Mouse (Mus musculus) right cerebral cortex, postnatal 25 days (tissue): ENCODE measurements around the gene Chat.

Source experiments
- DNase-seq: peaks from one replicate; pipeline ENCODE4 v3.0.0; 2022

The Chat gene

DNA sequence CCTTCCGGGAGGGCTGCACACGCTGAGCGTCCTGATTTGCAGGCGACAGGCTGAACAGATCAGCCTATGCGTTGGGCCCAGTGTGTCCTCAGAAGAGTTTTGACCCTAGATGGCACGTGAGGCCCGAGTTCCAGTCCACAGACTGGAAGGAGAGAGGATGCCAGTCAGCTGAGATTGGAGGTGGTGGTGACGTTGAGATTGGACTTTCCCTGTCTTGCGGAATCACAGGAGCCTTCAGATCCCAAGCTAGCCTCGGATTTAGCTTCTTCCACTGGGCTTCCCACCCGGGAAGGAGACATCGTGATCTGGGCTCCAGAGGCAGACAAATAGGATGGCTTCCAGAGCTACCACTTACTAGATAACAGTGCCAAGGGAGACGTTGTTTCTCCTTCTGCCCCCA is at the start of gene Chat:
Gene Chat, minus strand, starts transcription at position 101 of the 400 bp plus-strand sequence.
- DNase-seq: no peak

DNA sequence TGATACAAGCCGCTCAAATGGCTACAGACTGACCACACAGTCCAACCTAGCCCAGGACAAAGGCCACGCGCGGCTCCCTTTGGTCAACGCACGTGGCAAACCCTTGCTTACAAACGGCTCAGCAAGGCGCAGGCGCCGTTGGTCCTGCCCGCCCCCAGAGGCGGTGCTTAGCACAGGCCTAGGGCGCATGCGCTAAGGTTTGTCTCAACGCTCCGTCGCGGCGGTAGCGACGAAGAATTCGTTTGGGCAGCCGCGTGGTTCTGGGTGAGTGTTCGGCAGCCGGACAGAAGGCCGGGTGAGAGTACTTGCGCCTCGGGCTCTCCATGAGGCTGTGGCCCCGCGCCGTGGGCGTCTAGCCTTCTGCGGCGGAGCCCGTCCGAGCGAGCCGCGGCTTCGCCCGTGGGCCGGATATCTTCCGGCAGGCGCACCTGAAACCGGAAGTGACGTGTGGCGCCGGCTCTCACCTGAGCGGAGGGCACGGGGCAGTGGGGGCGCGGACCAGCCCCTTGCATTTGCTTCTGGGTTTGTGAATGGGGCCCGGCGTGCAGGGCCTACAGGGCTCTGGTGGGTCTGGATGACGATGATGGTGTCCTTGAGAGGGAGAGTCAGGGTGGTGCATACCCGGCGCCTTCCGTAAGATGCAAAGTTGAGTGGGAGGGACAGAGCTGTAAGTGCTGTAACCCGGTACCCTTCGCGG is 47.7 kb upstream of the Chat start, which contains the start of gene Ercc6:
Gene Ercc6, plus strand, starts transcription at position 186 of the 697 bp plus-strand sequence.
- DNase-seq: peak; percentile 92

DNA sequence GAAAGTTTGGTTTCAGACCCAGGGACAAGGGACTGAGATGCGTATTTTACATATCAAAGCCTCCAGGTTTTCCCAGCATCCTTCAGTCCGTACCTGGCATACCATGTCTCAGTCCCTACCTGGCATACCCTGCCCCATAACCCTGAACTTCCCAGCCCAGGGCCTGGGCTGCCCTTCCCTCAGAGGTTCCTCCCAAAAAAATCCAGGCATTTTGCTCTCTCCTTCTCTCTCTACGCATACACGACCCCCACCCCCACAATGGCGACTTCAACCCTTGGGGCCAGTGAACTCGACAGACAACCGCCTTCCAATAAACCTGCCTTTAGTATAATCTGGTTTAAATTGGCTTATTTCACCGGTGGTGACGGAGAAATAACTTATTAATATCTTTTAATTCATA is 47.1 kb upstream of the Chat start:
- DNase-seq: no peak

DNA sequence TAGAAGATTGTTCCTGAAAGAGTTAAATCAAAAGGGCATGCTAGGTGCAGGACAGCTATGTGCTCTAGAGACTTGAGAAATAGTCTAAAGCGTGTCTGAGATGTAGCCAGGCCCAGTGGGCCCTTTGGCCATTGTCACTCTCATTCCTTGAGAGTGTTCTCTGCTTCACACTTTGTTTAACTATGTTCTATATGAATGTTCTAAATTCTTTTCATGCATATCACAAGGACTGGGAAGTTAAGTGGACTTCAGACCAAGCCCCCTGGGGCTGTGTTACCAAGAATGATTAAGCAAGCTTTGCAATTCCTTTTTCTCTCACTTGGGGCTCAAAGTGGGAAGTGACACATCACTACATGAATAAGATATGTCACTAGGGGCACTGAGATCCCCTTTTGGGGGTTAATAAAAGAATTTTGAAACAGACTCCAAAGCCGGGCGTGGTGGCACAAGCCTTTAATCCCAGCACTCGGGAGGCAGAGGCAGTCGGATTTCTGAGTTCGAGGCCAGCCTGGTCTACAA is 43.7 kb upstream of the Chat start:
- no peak for DNase-seq

DNA sequence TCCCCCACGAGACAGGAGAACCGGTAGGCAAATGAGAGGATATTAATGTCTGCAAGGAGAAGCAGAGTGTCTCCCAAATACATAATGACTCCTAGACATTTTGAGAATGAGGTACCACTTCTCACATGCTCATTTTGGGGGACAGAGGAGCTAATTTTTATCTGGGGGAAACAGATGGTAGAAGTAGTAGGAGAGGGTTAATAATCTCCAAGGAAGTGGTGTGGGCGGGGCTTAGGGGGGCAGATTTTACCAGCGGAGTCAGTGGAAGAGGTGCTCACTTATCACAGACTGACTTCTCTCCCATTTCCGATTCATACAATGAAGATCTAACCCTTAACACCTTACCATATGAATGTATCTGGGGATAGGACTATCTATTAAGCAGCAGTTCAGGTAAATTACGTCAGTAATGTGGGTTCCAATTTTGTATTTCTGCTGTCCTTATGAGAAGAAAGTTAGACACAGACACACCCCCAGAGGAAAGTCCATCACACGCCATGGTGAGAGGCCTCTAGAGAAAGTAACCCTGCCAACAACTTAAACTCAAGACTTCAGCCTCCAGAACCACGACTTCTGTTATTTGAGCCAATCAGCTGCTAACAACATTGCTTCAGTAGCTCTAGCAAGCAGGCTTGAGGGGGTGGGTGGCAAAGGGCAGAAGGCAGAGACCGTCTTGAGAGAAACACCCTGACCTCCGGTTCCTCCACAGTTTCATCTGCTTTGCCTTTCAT is 42.5 kb upstream of the Chat start:
- DNase-seq: no peak

DNA sequence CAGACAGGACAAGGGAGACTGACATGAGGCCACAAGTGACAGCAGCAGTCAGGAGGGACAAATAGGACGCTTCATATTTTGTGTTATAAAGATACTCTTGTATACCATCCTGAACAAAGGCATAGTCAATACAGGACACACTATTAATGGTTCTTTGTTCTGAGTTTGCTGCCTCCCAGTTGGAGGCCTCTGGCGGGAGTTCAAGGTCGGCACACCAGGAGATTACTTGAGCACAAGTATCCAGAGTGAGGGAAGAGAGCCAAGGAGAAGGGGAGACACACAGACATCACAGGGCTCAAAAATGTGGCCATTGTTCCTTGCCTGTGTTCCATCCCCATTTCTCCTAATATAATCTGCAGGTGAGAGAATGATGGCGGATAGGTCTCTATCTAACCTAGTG is 41.4 kb upstream of the Chat start:
- DNase-seq: no peak

DNA sequence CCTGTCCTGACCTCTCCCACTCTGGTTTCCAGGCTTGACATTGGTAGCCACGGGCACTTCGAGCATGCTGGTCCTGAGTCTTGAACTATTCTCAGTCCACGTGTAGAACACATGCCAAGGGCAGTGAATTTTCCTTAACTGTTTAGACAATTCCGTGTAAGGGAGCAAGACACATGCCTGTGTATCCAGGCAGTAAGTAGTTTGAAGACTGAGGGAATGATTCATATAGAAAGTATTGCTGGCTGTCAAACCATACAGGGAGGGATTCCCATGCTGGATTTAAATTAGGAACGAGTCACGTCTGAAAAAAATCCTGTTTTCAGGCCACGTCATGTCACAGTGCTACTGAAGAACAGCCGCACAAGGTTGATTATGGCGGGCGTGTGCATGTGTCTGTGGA is 40.5 kb upstream of the Chat start:
- no peak for DNase-seq

DNA sequence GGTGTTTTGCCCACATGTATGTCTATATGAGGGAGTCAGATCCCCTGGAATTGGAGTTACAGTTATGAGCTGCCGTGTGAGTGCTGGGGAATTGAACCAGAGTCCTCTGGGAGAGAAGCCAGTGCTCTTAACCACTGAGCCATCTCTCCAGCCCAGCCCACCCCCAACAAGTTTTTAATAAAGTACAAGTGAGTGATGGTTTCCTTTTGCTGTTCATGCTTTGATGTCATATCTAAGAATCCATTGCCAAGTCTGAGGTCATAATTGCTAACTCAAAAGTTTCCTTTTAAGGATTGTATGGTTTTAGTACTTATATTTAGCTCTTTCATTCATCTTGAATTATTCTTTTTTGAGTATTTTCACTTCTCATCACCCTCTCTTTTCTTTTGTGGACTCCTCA is 38.1 kb upstream of the Chat start:
- no peak for DNase-seq

DNA sequence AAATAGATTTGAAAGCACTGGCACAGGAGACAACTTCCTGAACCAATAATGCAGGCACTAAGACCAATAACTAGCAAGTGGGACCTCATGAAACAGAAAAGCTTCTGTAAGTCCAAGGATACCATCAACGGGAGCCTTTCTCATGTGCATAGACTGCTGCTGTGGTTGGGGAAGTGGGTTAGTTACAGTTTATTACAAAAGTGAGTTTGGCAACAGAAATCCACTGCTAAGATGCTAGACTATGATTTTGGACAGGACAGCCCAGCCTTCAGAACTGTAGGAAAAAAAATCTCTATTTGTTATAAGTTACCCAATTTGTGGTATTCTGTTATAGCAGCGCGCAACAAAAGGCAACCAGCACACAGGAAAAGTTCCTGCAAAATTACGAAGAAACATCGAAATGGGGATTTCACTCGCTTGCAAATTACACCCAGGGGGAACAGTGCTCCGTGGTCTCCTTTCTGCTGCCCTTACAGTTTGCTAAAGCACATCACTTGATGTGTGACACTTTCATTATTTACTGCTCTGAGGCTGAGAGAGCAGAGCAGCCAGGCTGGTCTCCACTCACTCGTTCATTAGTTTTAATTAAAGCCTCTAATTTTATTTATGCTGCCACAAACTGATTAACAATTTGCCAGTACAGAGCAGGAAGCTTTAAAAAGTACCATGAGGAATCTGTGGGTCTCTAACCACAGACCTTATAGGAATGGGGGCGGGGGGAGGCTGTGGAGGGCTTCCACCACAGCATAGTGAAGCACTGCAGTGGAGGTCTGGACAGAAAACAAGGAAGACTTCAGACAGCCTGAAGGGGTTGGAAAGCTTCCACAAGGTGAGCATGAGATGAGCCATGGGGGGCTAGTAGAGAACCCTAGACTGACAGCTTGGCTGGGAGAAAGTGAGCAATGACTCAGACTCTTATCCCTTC is 37.2 kb upstream of the Chat start:
- no peak for DNase-seq

DNA sequence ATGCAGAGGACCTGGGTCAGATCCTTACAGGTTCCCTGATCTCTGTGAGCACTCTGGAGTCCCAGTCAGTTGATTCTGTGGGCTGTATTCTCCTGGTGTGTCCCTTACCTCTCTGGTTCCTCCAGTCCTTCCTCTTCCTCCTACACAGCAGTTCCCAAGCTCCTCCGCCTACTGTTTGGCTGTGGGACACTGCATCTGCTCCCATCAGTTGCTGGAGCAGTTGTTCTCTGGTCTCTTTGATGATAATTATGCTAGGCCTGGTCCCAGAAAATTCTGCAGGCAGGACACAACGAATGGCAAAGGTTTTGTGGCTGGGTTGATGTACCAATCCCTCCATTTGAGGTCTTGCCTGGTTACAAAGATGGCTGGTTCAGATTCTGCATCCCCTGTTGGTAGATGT is 35.5 kb upstream of the Chat start:
- DNase-seq: no peak

DNA sequence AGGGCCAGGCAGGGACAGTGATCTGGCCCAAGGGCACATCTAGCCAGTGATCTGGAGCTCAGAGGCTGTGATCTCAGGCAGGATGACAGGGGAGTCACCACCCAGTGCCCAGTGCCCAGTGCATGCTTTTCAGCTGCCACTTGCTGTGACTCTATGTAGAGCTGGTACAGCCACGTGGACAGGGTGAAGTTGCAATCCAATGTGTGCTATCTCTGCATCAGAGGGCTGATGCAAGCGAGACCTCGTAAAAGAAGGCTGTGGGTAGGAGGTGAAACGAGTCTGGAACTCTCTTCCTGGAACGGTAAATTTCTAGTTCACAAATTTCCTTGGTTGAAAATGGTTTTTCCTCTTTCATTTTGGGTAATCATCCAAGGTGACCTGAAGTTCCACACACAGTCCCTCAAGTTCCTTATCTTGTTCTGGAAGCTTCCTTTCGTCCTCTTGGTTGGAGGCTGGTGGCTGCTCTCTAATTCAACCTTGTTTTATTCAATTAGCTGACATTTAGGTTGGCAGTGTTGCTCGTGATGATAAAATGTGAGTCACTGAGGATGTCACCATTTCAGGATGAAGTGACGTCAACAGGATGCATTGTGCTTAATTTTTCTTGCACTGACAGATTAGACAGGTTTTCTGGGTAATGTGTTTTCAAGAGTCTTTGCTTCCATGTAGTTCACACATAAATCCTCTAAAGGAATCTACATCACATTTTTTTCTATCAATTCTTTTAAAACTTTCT is 30.5 kb upstream of the Chat start:
- no peak for DNase-seq

DNA sequence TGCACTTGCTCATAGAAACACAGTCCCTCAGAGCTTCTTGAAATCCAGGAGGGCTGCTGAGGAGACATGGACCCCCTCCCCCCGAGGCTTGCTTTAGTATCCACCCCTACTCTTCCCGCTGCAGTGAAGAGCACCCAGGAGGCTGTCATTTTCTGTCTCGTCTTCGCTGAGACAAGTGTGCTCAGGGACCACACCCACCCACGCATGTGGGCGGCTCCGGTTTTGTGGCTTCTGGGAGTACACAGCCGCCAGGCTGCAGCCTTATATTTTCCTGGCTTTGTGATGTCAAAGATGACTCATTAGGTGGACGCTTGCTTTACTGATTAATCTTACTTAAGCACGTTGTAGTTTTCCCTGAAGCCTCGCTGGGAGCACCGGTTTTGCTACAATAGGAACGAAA is 26.7 kb upstream of the Chat start:
- DNase-seq: no peak

DNA sequence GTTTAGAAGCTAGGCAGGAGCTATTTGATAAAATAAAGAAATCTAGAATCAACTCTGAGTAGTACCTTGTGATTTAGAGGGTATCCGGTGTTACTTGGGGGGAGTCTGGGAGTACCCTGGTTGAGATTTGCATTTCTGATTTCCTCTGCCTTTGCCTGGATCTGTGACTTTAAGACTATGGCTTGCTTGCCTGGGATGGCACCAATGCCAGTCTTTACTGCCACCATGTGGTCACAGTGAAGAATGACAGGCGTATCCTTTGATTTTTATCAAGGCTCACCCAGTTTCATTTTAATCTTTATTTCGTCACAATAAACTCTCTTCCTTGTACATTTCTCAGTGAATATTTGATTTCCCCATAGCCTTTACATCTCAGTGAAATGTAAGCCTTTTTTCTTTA is 16.3 kb upstream of the Chat start:
- no peak for DNase-seq

DNA sequence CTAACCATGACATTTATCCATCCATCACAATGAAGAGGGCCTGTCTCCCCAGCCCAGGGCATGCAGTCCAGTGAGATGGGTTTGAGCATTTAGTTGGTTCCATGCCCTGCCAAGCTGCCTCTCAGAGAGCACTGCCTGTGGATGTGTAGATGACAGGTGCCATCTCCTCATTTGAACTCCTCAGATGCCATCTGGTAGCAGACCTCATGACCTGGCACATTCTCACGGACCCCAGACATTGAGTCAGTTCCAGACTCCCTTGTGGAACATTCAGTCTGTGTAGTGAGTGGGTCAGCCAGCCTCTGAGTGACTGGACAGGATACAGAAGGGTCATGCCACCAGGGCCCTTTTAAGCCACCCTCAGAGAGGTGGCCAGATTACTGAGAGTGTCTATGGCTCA is 11.8 kb upstream of the Chat start:
- DNase-seq: no peak

DNA sequence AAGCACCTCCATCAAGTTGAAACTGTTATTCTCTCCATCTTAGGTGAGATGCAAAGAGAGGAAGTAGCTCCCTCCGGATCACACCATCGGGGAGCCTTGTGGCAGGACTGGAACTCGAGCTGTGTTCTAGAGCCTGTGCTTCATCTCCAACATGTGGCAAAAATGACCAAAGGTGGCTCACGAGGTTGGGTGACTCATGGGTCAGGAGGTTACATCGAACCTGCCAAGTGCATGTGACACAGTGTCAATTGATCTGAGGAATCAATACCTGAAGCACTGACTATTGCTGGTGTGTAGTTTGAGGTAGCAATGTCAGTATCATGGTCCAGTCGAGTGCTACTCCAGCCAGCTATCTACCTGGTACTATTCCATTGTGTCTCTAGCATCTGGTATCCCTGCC is 10.8 kb upstream of the Chat start:
- no peak for DNase-seq

DNA sequence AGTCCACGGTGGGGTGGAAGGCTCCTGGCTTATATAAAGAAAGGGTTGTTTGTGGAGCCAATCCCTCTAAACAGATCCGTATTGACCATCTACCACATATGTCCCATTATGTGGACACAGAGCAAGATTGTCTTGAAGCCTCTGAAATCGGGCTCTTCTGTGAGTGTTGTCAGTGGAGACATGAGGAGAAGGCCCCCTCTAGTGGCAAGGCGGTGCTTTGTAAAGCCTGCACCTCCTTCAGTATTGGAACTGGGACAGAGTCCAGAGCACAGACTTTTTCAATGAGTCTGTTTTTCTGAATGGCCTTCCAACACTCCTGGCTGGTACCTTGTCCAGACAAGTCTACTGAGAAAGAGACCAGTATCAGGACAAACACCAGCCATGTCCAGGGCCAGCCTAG is 7.2 kb upstream of the Chat start:
- DNase-seq: peak; percentile 43

DNA sequence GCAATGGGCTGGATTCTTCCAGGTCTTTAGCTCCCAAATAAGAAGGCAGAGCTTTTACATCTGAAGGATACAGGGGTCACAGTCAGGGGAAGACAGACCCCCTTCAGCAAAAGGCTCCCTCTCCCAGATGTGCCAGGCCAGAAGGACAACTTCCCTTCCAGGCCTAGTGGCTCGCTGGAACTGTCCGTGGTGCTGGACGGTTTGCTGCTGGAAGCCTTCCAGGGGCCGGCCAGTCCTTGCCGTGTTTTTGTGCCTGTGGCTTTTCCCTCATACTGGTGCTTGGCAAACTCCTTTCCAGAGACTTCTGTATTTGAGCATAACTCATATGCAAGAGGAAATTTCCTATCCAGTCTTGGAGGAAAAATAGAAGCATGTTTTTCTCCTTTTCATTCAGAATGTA is 1.8 kb upstream of the Chat start:
- DNase-seq: no peak

DNA sequence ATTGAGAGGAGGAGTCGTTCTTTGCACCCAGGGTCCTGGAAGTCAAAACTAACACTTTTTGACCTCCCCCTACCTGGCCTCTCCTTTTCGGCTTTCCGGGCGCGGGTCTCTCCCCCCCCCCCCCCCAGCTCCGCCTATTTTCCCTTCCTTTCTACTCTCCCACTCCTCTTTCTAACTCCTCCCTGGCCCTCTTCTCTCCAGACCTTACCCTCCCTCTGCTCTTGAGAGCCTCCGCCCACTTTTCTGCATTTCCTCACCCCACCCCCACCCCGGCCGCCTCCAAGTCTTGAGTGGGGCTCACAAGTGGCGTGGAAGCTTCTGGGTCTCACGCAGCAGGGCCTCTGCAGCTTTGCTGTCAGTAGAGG is 301 bp downstream of the Chat start:
- DNase-seq: no peak

DNA sequence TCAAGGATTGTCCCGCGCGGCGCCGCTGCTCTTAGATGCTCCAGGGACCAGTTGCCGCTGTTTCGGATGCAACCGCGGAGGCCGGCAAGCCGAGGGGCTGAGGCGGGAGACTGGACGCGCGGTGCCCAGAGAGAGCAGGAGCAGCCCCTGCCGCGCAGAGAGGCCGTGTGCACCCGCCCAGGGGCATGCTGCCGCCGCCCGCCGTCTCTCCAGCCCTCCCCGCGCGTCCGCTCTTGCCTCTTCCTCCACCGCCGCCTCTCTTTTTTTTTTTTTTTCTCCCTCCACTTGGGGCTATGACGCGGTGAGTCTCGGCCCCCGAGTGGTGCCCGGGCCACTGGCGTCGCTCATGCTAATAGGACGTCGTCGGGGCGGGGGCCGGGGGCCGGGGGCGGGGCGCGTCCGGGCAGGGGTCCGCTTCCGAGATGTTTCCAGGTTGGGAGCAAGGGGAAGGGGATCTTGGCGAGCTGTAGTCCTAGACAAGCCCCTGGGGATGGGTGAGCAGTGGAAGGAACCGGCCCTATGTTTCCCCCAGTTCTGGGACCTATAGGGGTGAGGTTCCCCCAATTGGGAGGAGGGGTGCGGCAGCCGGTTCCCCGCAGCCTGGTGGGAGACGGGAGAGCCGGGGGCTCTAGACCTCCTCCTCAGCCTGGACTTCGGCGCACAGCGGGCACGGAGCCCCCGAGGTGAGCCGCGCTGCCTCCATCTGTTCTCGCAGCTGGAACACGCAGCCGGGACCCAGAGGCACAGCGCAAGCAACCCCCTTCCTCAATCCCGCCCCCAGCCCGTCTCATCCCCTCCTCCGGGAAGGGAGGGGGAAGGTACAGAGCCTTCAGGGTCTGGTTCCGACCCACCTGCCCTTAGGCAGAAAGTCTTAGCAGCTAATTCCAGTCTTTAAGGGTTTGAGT is 936 bp downstream of the Chat start, which contains the start of gene Slc18a3:
Gene Slc18a3, minus strand, starts transcription at position 250 of the 905 bp plus-strand sequence.
- no peak for DNase-seq

DNA sequence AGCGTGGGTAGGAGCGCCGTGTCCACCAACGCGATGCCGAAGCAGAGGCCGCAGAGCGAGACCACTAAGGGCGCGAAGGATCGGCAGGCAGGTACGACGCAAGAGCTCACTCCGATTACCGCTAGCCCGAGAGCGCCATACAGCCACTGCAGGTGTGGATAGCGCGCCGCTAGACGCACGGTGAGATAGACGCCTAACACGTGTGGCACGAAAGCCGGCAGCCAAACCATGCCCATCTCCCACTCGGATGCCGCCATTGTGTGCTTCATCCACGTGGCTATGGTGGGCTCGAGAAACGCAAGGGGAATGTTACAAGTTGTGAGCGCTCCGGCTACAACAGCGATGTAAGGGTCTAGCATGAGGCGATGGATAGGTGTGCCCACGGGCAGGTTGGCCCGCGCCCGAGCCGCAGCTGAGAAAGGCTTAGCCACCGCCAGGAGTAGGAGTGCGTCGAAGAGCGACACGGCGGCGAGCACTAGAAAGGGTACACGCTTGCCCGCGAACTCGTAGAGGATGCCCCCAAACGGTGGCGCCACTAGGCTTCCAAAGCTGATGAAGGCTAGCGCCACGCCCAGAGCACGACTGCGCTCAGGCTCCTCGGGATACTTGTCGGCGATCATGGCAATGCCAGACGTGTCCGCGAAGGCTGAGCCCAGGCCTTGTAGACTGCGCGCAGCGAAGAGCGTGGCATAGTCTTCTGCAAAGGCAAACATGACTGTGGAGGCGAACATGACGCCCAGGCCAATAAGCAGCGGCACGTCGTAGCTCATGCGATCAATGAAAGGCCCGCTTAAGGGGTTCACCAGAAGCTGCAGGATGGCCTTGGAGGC is 2.4 kb downstream of the Chat start:
- no peak for DNase-seq

DNA sequence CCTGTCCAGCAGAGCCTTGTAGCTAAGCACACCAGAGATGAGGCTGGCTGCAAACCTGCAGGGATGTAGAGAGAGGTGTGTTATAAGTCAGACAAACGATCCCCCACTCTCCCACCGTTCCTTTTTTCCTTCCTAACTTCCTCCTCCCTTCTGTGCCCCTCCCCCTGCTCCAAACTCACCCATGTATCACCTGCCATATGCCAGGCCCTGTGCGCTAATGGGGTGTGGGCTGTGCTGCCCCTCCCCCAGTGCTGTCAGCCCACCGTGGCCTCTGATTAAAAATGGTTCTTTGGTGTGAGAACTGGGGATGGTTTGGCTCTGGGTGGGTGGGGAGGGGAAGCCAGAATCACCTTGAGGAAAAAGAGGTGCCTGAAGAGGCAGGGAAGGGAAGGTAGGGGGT is 13.2 kb downstream of the Chat start:
- DNase-seq: no peak
